Mouse (Mus musculus): ENCODE data around the gene Dagla. TPM values are rescaled to one million over a fixed set of nuclear protein-coding genes. Genes with fewer than 3 reads are reported as not detected.
A peak's percentile ranks its signal among the peaks of the same experiment; 100 is the strongest.

Dagla gene
- polyA plus RNA-seq, 1 experiment from 2014 or later = 1.3 TPM

DNA sequence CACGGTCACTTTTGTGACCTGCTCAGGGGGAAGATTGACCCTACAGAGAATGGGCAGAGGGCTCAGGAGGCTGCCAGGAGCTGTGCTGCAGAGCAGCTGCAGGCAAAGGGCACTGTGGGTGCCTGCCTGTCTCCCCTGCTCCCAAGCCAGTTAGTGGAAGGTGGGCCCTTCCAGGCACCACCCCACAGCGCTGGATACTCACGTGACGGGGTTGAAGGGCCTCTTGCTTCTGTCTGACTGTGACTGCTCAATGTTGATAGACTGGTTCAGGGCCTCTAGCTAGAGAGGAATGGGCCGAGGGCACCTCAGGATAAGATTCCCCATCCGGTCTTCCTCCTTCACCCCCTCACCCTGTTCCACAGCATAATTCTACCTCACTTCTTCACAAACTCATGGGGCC, 85.1 kb downstream of the Dagla start:
- 55% methylated on average over 6 of the region's 6 CpGs for WGBS
- no peak for ATAC-seq (ENCODE audit: insufficient number of reproducible peaks, low FRiP score)
- H3K27ac ChIP-seq (ENCODE audit: poor library complexity, severe bottlenecking) = no peak overlapping the region

DNA sequence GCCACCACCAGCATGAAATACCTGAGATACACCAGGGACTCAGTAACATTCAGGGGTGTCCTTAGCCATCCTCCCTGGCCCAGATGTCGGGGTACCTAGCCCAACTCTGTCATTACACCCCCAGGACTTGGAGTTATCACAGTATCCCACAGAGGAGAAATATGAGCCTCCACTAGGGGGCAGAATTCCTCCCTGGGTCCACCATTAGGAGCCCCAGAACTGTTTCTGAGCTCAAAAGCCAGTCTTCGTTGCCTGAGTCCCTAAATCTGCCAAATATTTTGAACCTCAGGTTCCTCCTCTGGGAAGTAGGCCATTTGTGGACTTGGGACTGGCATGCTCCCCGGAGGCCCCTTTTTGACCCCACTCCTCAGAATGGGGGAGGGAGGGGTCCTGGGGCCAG, 85.6 kb downstream of the Dagla start:
- peaks cover 7% of the 10 kb centered on the region; the same call in 1 of the 2 replicates for H3K36me3 ChIP-seq
- no peaks in the 10 kb centered on the region for H3K27me3 ChIP-seq (replicated peaks)
- peaks cover 23% of the 10 kb centered on the region for H3K4me1 ChIP-seq (replicated peaks)
- no peak overlapping the region for H3K27ac ChIP-seq (ENCODE audit: poor library complexity, severe bottlenecking)
- H3K4me2 ChIP-seq = no peak overlapping the region
- H3K9ac ChIP-seq = no peak overlapping the region
- no peak overlapping the region for H3K4me3 ChIP-seq
- H3K9me3 ChIP-seq (replicated peaks) = no peaks in the 10 kb centered on the region
- ATAC-seq (ENCODE audit: insufficient number of reproducible peaks, low FRiP score) = no peak
- 48% methylated on average over 3 of the region's 3 CpGs for WGBS

More for the DNA sequence above, 85.1 kb downstream of the Dagla start:
- Histone ChIP-seq H3K4me1 (replicated peaks) (peaks cover 27% of the 10 kb centered on the region), H3K27me3 (replicated peaks) (no peaks in the 10 kb centered on the region), H3K9me3 (replicated peaks) (no peaks in the 10 kb centered on the region), H3K4me3 (no peak overlapping the region), H3K9ac (no peak overlapping the region), H3K36me3 (0 out of 2 replicates have a peak, but pooled peaks cover 6% of the 10 kb centered on the region), H3K4me2 (no peak overlapping the region)

GRCm38 (mm10) chr19:10216101-10216500, 88.6 kb downstream of the Dagla start:
- H3K4me3 ChIP-seq = no peak overlapping the region
- no peak for ATAC-seq (ENCODE audit: insufficient number of reproducible peaks, low FRiP score)
- no peak overlapping the region for H3K4me2 ChIP-seq
- no peaks in the 10 kb centered on the region for H3K9me3 ChIP-seq (replicated peaks)
- H3K9ac ChIP-seq = no peak overlapping the region
- H3K4me1 ChIP-seq (replicated peaks) = 0 out of 2 replicates have a peak, but pooled peaks cover 5% of the 10 kb centered on the region
- H3K27me3 ChIP-seq (replicated peaks) = no peaks in the 10 kb centered on the region
- WGBS = 78% methylated on average over 8 of the region's 8 CpGs
- no peak overlapping the region for H3K27ac ChIP-seq (ENCODE audit: poor library complexity, severe bottlenecking)
- peaks cover 37% of the 10 kb centered on the region for H3K36me3 ChIP-seq

GRCm38 (mm10) chr19:10213796-10214471, 90.7 kb downstream of the Dagla start:
- 79% methylated on average over 10 of the region's 10 CpGs for WGBS
- H3K9ac ChIP-seq = no peak overlapping the region
- no peaks in the 10 kb centered on the region for H3K27me3 ChIP-seq (replicated peaks)
- H3K36me3 ChIP-seq = peaks cover 52% of the 10 kb centered on the region
- H3K4me1 ChIP-seq (replicated peaks) = no peaks in the 10 kb centered on the region
- H3K9me3 ChIP-seq (replicated peaks) = no peaks in the 10 kb centered on the region
- no peak overlapping the region for H3K27ac ChIP-seq (ENCODE audit: poor library complexity, severe bottlenecking)
- no peak overlapping the region for H3K4me3 ChIP-seq
- ATAC-seq (ENCODE audit: insufficient number of reproducible peaks, low FRiP score) = no peak
- no peak overlapping the region for H3K4me2 ChIP-seq

DNA sequence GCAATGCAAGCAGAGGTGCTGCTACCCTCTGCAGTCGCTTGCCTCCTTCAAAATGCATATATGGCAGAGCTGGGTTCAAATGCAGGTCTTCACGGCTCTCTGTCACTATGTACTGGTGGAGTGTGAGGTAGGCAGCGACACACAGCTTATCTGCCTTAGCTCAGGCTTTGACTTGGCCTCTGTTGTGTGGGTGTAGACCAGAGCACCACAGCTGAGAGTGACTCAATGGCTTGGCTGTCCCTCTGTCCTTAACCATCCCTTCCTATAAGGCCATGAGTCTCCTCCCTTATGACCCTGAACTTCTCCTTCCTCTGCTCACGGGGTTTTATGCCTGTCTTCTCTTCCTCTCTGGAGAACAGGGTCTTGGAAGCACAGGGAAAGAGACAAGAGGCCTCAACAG, 93.8 kb downstream of the Dagla start:
- Histone ChIP-seq H3K4me1 (replicated peaks) (no peaks in the 10 kb centered on the region), H3K36me3 (peaks cover 80% of the 10 kb centered on the region), H3K4me3 (no peak overlapping the region), H3K9me3 (replicated peaks) (no peaks in the 10 kb centered on the region), H3K4me2 (no peak overlapping the region), H3K27me3 (replicated peaks) (no peaks in the 10 kb centered on the region), H3K27ac (ENCODE audit: poor library complexity, severe bottlenecking) (no peak overlapping the region), H3K9ac (no peak overlapping the region)
- ATAC-seq (ENCODE audit: insufficient number of reproducible peaks, low FRiP score) = no peak
- 74% methylated on average over 4 of the region's 4 CpGs for WGBS

DNA sequence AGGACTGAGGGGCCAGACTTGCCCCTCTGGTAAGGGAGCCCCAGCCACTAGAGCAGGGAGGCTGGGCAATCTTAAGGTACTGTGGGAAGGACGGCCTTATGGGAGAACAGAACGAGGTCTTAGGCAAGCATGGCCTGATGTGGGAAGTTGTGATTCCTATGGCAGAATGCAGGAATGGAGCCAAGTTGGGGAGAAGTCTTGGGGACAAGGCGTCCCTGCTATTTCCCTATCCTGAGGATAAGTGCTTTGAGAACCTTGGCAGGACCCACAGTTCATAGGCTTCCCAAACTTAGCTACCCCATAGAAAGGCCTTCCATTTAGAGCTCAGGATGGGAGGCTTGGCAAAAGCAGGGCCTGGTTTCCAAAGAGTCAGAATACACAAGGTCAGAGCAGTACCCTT, 95.8 kb downstream of the Dagla start:
- Histone ChIP-seq H3K27me3 (replicated peaks) (no peaks in the 10 kb centered on the region), H3K9ac (no peak overlapping the region), H3K4me3 (no peak overlapping the region), H3K36me3 (peaks cover 79% of the 10 kb centered on the region), H3K4me1 (replicated peaks) (peaks cover 7% of the 10 kb centered on the region; the same call in 1 of the 2 replicates), H3K27ac (ENCODE audit: poor library complexity, severe bottlenecking) (no peak overlapping the region), H3K9me3 (replicated peaks) (no peaks in the 10 kb centered on the region), H3K4me2 (no peak overlapping the region)
- WGBS = 85% methylated on average over 3 of the region's 3 CpGs
- no peak for ATAC-seq (ENCODE audit: insufficient number of reproducible peaks, low FRiP score)

- 73% methylated on average over 6 of the region's 6 CpGs for WGBS
- H3K4me2 ChIP-seq = peak overlapping the region; percentile 81
- H3K27ac ChIP-seq (ENCODE audit: poor library complexity, severe bottlenecking) = no peak overlapping the region
- peak overlapping the region; percentile 40; the same call in 1 of the 2 replicates for H3K9ac ChIP-seq
- H3K4me3 ChIP-seq = peak overlapping the region; percentile 88
- no peak for ATAC-seq (ENCODE audit: insufficient number of reproducible peaks, low FRiP score)
- H3K9me3 ChIP-seq (replicated peaks) = no peaks in the 10 kb centered on the region
- H3K27me3 ChIP-seq (replicated peaks) = no peaks in the 10 kb centered on the region
- peaks cover 56% of the 10 kb centered on the region for H3K36me3 ChIP-seq
- H3K4me1 ChIP-seq (replicated peaks) = peaks cover 16% of the 10 kb centered on the region
Observed at GRCm38 (mm10) chr19:10205051-10205450, 99.6 kb downstream of the Dagla start.

DNA sequence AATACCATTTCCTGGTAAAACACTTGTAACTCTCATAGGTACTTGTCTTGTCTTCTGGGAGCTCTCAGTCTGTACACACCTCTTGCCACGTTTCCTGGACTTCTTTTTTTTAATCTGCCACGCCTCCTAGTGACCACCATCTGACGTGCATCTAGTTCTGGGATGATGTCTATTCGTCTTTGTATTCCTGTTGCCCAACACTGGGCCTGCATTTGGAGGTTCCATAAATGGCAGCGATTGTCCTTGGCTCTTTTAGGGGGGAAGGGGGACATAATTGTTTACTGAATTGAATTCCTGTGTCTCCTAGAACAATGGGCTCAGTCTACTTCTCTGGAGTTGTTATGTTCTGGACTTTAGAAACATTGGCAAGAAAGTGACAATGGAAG, 100.1 kb downstream of the Dagla start:
- peak overlapping the region; percentile 95 for H3K9ac ChIP-seq
- WGBS = 1% methylated on average over 5 of the region's 5 CpGs
- ATAC-seq (ENCODE audit: insufficient number of reproducible peaks, low FRiP score) = no peak
- H3K36me3 ChIP-seq = peaks cover 58% of the 10 kb centered on the region
- H3K27ac ChIP-seq (ENCODE audit: poor library complexity, severe bottlenecking) = peak overlapping the region; percentile 86; the same call in 1 of the 2 replicates
- H3K27me3 ChIP-seq (replicated peaks) = no peaks in the 10 kb centered on the region
- H3K4me2 ChIP-seq = peak overlapping the region; percentile 81
- no peaks in the 10 kb centered on the region for H3K9me3 ChIP-seq (replicated peaks)
- peak overlapping the region; percentile 88 for H3K4me3 ChIP-seq
- H3K4me1 ChIP-seq (replicated peaks) = peaks cover 16% of the 10 kb centered on the region

GRCm38 (mm10) chr19:10203848-10204615, 100.6 kb downstream of the Dagla start, which contains the start of the genes Tmem258 and Fen1:
TSS of gene Tmem258 (plus strand) at chr19:10204014.
TSS of gene Fen1 (minus strand) at chr19:10204169.
- peak within 1 kb of the TSS; percentile 81 for H3K4me2 ChIP-seq
- H3K9ac ChIP-seq = peak within 1 kb of the TSS; percentile 95
- H3K4me1 ChIP-seq (replicated peaks) = peaks cover 16% of the 10 kb centered on the region
- peak within 1 kb of the TSS; percentile 88 for H3K4me3 ChIP-seq
- H3K36me3 ChIP-seq = peaks cover 58% of the 10 kb centered on the region
- ATAC-seq (ENCODE audit: insufficient number of reproducible peaks, low FRiP score) = peak; percentile 91
- H3K27me3 ChIP-seq (replicated peaks) = no peaks in the 10 kb centered on the region
- H3K27ac ChIP-seq (ENCODE audit: poor library complexity, severe bottlenecking) = peak within 1 kb of the TSS; percentile 86
- WGBS = under 1% methylated on average over 40 of the region's 40 CpGs
- no peaks in the 10 kb centered on the region for H3K9me3 ChIP-seq (replicated peaks)

DNA sequence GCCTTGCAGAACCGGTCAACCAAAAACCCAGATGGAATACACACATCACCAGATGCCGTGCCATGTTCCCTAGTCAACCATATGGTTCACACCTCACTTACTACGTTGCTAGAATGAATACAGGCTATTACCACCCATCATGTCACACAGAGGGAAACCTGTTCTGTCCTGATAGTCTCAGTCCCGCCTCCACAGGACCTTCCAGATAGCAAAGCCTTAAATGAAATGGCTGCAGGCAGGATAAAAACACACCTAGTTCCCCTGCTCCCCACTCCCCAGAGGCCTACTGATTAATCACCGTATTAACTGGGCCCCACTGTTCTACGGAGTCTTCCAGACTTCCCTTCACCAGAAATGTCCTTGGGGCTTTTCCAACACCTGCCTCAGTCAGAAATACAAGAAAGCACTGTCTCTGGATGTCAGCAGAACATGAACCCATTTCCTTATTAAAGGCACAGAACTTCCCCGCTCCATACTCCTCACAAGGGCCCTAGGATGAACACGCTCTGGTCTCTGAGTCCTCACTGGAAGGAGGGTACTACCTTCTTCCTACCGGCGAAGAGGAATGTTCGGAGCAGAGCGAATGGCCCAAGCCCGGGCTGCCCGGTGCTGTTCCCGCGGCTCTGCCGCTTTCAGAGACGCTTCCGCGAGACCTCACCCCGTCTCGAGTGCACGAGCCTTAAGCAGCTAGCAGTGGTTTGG, 101.4 kb downstream of the Dagla start:
- peaks cover 16% of the 10 kb centered on the region for H3K4me1 ChIP-seq (replicated peaks)

GRCm38 (mm10) chr19:10198723-10199122, 106.0 kb downstream of the Dagla start:
- Histone ChIP-seq H3K9me3 (replicated peaks) (no peaks in the 10 kb centered on the region), H3K27ac (ENCODE audit: poor library complexity, severe bottlenecking) (no peak overlapping the region), H3K4me1 (replicated peaks) (peaks cover 9% of the 10 kb centered on the region), H3K27me3 (replicated peaks) (no peaks in the 10 kb centered on the region), H3K36me3 (peaks cover 66% of the 10 kb centered on the region), H3K9ac (no peak overlapping the region), H3K4me2 (no peak overlapping the region), H3K4me3 (no peak overlapping the region)
- WGBS = 29% methylated on average over 3 of the region's 3 CpGs
- ATAC-seq (ENCODE audit: insufficient number of reproducible peaks, low FRiP score) = 0 out of 2 replicates have a peak, but pooled peaks have one; percentile 30

More for the DNA sequence above, 101.4 kb downstream of the Dagla start:
- Histone ChIP-seq H3K4me3 (peak overlapping the region; percentile 88), H3K9me3 (replicated peaks) (no peaks in the 10 kb centered on the region), H3K9ac (peak overlapping the region; percentile 95), H3K36me3 (peaks cover 51% of the 10 kb centered on the region), H3K27me3 (replicated peaks) (no peaks in the 10 kb centered on the region), H3K4me2 (peak overlapping the region; percentile 81), H3K27ac (ENCODE audit: poor library complexity, severe bottlenecking) (peak overlapping the region; percentile 86)
- 1% methylated on average over 23 of the region's 23 CpGs for WGBS
- peak; percentile 37 for ATAC-seq (ENCODE audit: insufficient number of reproducible peaks, low FRiP score)
